Comparison of ENCODE assay signal across 9 mouse cellular contexts in the genomic region with DNA sequence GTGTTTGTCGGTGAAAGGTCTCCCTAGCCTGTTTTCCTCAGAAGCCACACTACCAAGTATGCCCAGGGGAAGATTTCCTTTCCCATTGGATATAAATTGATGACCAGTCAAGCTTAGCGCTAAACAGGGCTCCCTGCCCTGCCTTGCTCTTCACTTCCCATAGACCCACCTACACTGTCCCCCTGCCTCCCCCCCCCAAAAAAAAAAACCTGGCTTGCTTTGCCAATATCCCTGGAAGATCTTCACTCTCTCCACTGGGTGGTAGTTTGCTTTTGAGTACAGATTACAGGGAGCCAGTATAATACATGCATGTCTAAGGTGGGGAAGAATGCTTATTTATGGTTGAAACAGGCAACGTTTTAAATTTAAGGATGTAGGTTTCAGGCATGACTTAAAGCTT. TPM values are rescaled to one million over a fixed set of nuclear protein-coding genes. Genes with fewer than 3 reads are reported as not detected.
A peak's percentile ranks its signal among the peaks of the same experiment; 100 is the strongest.
DNase-seq lines count a peak whose midpoint lies in the region; ATAC-seq and TF ChIP-seq lines count a peak whose summit lies in the region.
"Had no signal": no experiment of that assay in that cellular context is flagged by ENCODE, and none has a peak within 500 bp of the region (broad histone marks: within the 10 kb centered on the region; RNA-seq: fewer than 3 reads in every experiment).

No protein-coding gene starts in this region.

- no peak for TF ChIP-seq EP300 in lung, postnatal 0 days (IDR thresholded peaks at IDR 0.05)

- H3K4me3 ChIP-seq in cerebellum, adult 2 months (replicated peaks; ENCODE audit: insufficient read depth, low read depth, low read length) = peak overlapping the region; percentile 92
- peak overlapping the region; percentile 58 for H3K4me3 ChIP-seq in lung, embryonic 14.5 days (ENCODE audit: low read depth, low read length)
- no peak overlapping the region for H3K4me3 ChIP-seq in lung, postnatal 0 days (ENCODE audit: low read depth, low read length)
- H3K4me3 ChIP-seq in hindbrain, embryonic 14.5 days (replicated peaks; ENCODE audit: low read length) = peak overlapping the region; percentile 59
- H3K4me3 ChIP-seq in neural tube, embryonic 15.5 days (replicated peaks) = peak overlapping the region; percentile 72

- H3K9ac ChIP-seq in lung, embryonic 14.5 days = no peak overlapping the region
- H3K9ac ChIP-seq in lung, postnatal 0 days (replicated peaks; ENCODE audit: low read depth) = no peak overlapping the region
- H3K9ac ChIP-seq in hindbrain, embryonic 14.5 days = peak overlapping the region; percentile 85
- H3K9ac ChIP-seq in neural tube, embryonic 15.5 days (replicated peaks) = peak overlapping the region; percentile 78

- peaks cover 18% of the 10 kb centered on the region for H3K4me1 ChIP-seq in cerebellum, adult 2 months (ENCODE audit: control insufficient read depth, insufficient read depth, low read length)
- H3K4me1 ChIP-seq in lung, embryonic 14.5 days (ENCODE audit: insufficient read depth) = no peaks in the 10 kb centered on the region
- no peaks in the 10 kb centered on the region for H3K4me1 ChIP-seq in lung, postnatal 0 days (ENCODE audit: insufficient read depth, low read depth, low read length)
- H3K4me1 ChIP-seq in hindbrain, embryonic 14.5 days (replicated peaks; ENCODE audit: control insufficient read depth, insufficient read depth, low read length) = peaks cover 21% of the 10 kb centered on the region
- H3K4me1 ChIP-seq in neural tube, embryonic 15.5 days = peaks cover 34% of the 10 kb centered on the region

- no peak for ATAC-seq in lung, embryonic 14.5 days (ENCODE audit: insufficient read depth)
- ATAC-seq in lung, postnatal 0 days = no peak
- ATAC-seq in hindbrain, embryonic 14.5 days (ENCODE audit: low FRiP score) = no peak
- no peak for ATAC-seq in neural tube, embryonic 15.5 days (ENCODE audit: low FRiP score)
- no peak for ATAC-seq in inflammation-experienced regulatory T-cells, adult 6 months

- no peak for TF ChIP-seq POLR2A in cerebellum, adult 2 months (IDR thresholded peaks at IDR 0.05; ENCODE audit: borderline replicate concordance, insufficient read depth, low read length)

- no peaks in the 10 kb centered on the region for H3K9me3 ChIP-seq in lung, embryonic 14.5 days (ENCODE audit: low read depth, low read length)
- H3K9me3 ChIP-seq in lung, postnatal 0 days (ENCODE audit: low read length) = no peaks in the 10 kb centered on the region
- no peaks in the 10 kb centered on the region for H3K9me3 ChIP-seq in hindbrain, embryonic 14.5 days (ENCODE audit: control insufficient read depth, low read length)
- H3K9me3 ChIP-seq in neural tube, embryonic 15.5 days (replicated peaks) = no peaks in the 10 kb centered on the region

- peak; percentile 36 to 37 for DNase-seq in cerebellum, adult 2 months
- DNase-seq in cerebellum, postnatal 4 days (ENCODE audit: low spot score in 2 of 2) = no peak
- DNase-seq in lung, embryonic 14.5 days = peak; percentile 18
- no peak for DNase-seq in lung, postnatal 0 days (ENCODE audit: low spot score)
- DNase-seq in hindbrain, embryonic 14.5 days (ENCODE audit: low spot score) = peak; percentile 50
- no peak for DNase-seq in spleen, postnatal 4 days (ENCODE audit: low spot score in 2 of 2)
- DNase-seq: thymus, postnatal 36 days had no signal

- H3K27ac ChIP-seq in cerebellum, adult 2 months (ENCODE audit: insufficient read depth, low read length) = peak overlapping the region; percentile 93
- no peak overlapping the region for H3K27ac ChIP-seq in lung, embryonic 14.5 days (ENCODE audit: low read depth)
- H3K27ac ChIP-seq in lung, postnatal 0 days (ENCODE audit: low read length) = no peak overlapping the region
- H3K27ac ChIP-seq in hindbrain, embryonic 14.5 days = peak overlapping the region; percentile 95
- peak overlapping the region; percentile 97 for H3K27ac ChIP-seq in neural tube, embryonic 15.5 days (replicated peaks)

- H3K27me3 ChIP-seq in cerebellum, adult 2 months (ENCODE audit: control insufficient read depth, insufficient read depth, low read length) = no peaks in the 10 kb centered on the region
- H3K27me3 ChIP-seq in lung, embryonic 14.5 days (ENCODE audit: insufficient read depth, low read length) = peaks cover 13% of the 10 kb centered on the region; the same call in 1 of the 2 replicates
- H3K27me3 ChIP-seq in lung, postnatal 0 days (replicated peaks; ENCODE audit: insufficient read depth, low read length) = peaks cover 17% of the 10 kb centered on the region; the same call in 1 of the 2 replicates
- no peaks in the 10 kb centered on the region for H3K27me3 ChIP-seq in hindbrain, embryonic 14.5 days (ENCODE audit: control insufficient read depth, insufficient read depth, low read length)
- no peaks in the 10 kb centered on the region for H3K27me3 ChIP-seq in neural tube, embryonic 15.5 days (replicated peaks)

- TF ChIP-seq CTCF in cerebellum, adult 2 months (IDR thresholded peaks at IDR 0.05; ENCODE audit: borderline replicate concordance, insufficient read depth, low read depth, low read length) = peak; percentile 15; the same call in 1 of the 2 replicates
- TF ChIP-seq CTCF in lung, embryonic 14.5 days (IDR thresholded peaks at IDR 0.05; ENCODE audit: low read depth) = no peak
- TF ChIP-seq CTCF in lung, postnatal 0 days (IDR thresholded peaks at IDR 0.05) = no peak

- H3K4me2 ChIP-seq in lung, embryonic 14.5 days = peak overlapping the region; percentile 69
- no peak overlapping the region for H3K4me2 ChIP-seq in lung, postnatal 0 days (replicated peaks; ENCODE audit: low read depth, low read length)
- H3K4me2 ChIP-seq in hindbrain, embryonic 14.5 days (replicated peaks) = peak overlapping the region; percentile 79
- H3K4me2 ChIP-seq in neural tube, embryonic 15.5 days = peak overlapping the region; percentile 80

- 4% methylated on average over 3 of the region's 3 CpGs for WGBS in cerebellum, adult 2 months
- WGBS in lung, embryonic 14.5 days = 10% methylated on average over 3 of the region's 3 CpGs
- 11% methylated on average over 3 of the region's 3 CpGs for WGBS in lung, postnatal 0 days
- WGBS in hindbrain, embryonic 14.5 days = 5% methylated on average over 3 of the region's 3 CpGs
- 10% methylated on average over 3 of the region's 3 CpGs for WGBS in neural tube, embryonic 15.5 days

- H3K36me3 ChIP-seq in lung, embryonic 14.5 days (ENCODE audit: insufficient read depth) = no peaks in the 10 kb centered on the region
- H3K36me3 ChIP-seq in lung, postnatal 0 days (ENCODE audit: insufficient read depth, low read length) = no peaks in the 10 kb centered on the region
- H3K36me3 ChIP-seq in hindbrain, embryonic 14.5 days (replicated peaks; ENCODE audit: control insufficient read depth, insufficient read depth) = no peaks in the 10 kb centered on the region
- no peaks in the 10 kb centered on the region for H3K36me3 ChIP-seq in neural tube, embryonic 15.5 days

RNA-seq across cellular contexts. Expression of gene Negr1, which starts 1.8 kb away (rescaled TPM):
- polyA plus RNA-seq in cerebellum, adult 2 months (2012; rRNA removed) = 83.3 and 92.0 TPM in 2 replicates
- 7.6 and 7.8 TPM in 2 replicates for polyA plus RNA-seq in lung, embryonic 14.5 days (2014; fragmentation: Nextera tagmentation; extraction: Ambion mirVana)
- polyA plus RNA-seq in lung, postnatal 0 days (2015; fragmentation: Nextera tagmentation; extraction: Ambion mirVana) = 1.00 and 1.3 TPM in 2 replicates
- 46.2 and 50.4 TPM in 2 replicates for polyA plus RNA-seq in hindbrain, embryonic 14.5 days (2014; fragmentation: Nextera tagmentation; extraction: Ambion mirVana)
- 36.6 and 48.6 TPM in 2 replicates for polyA plus RNA-seq in neural tube, embryonic 15.5 days (2015; fragmentation: Nextera tagmentation; extraction: Ambion mirVana)
- not detected for polyA plus RNA-seq in inflammation-experienced regulatory T-cells, adult 6 months (2017; shearing (Covaris generic))

Comparison
In these comparisons a context has a peak if more than half of its experiments do, and no peak if none do; other contexts are left out.
1. DNase-seq: peak in cerebellum, adult 2 months (2 of 2), lung, embryonic 14.5 days (single experiment) and hindbrain, embryonic 14.5 days (single experiment); none in cerebellum, postnatal 4 days (0 of 2), lung, postnatal 0 days (single experiment) and spleen, postnatal 4 days (0 of 2).
2. H3K27ac ChIP-seq: peak in cerebellum, adult 2 months (single experiment), hindbrain, embryonic 14.5 days (single experiment) and neural tube, embryonic 15.5 days (single experiment); none in lung, embryonic 14.5 days (single experiment) and lung, postnatal 0 days (single experiment).
3. H3K9ac ChIP-seq: peak in hindbrain, embryonic 14.5 days (single experiment) and neural tube, embryonic 15.5 days (single experiment); none in lung, embryonic 14.5 days (single experiment) and lung, postnatal 0 days (single experiment).